Mouse (Mus musculus) large intestine, adult 2 months (tissue): ENCODE results near the gene Gm7138. TPM values are rescaled to one million over a fixed set of nuclear protein-coding genes. Genes with fewer than 3 reads are reported as not detected.
"Not testable (repeated sequence)": the region's sequence is repeated elsewhere in the genome, so short reads cannot be mapped to it uniquely, and the experiment has no call there.

Experiments
- DNase-seq: peaks from one replicate; pipeline ENCODE4 v3.0.0-alpha.2; 2012; ENCODE audit warnings: low read depth, low spot score
- WGBS: fragments of 180-500 bp; shearing (Covaris S2); methylation state at CpG from one replicate; pipeline ENCODE4 v1.1.7; 2018; 5-methylcytosine and 5-hydroxymethylcytosine counted together
- polyA plus RNA-seq: library from polyadenylated mRNA; depleted of rRNA; stranded (reverse); fragments of >200 nt; gene quantifications from 2 replicates; pipeline ENCODE4 v1.2.3, GENCODE M21; 2012; rRNA removed

Gm7138 gene
- polyA plus RNA-seq, 1 experiment = not detected

- not testable (repeated sequence) for DNase-seq
- WGBS = 49% methylated on average over 3 of the region's 3 CpGs
These were observed 24.4 kb downstream of the Gm7138 start for GRCm38 (mm10) chr10:77752312-77752711.

- 53% methylated on average over 1 of the region's 1 CpGs for WGBS
These were observed 25.5 kb downstream of the Gm7138 start, which contains the start of gene Gm9736 for GRCm38 (mm10) chr10:77751254-77751653. TSS of gene Gm9736 (minus strand) at chr10:77751354.

DNA sequence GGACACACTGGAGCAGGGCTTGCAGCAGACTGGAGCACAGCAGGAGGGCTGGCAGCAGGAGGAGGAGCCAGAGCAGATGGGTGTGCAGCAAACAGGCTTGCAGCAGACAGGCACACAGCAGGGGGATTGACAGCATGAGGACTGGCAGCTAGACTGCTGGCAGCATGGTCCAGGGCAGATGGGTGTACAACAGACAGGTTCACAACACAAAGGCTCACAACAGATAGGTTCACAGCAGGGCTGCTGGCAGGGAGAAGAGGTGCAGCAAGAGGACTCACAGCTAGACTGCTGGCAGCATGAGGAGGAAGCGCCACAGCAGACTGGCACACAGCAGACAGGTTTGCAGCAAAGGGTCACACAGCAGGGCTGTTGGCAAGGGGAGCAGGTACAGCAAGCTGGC is 26.1 kb downstream of the Gm7138 start:
- 84% methylated on average over 1 of the region's 1 CpGs for WGBS
- not testable (repeated sequence) for DNase-seq

More at GRCm38 (mm10) chr10:77751254-77751653, 25.5 kb downstream of the Gm7138 start, which contains the start of gene Gm9736:
- not testable (repeated sequence) for DNase-seq

- WGBS = 48% methylated on average over 5 of the region's 5 CpGs
These were observed 34.6 kb downstream of the Gm7138 start, which contains the start of gene Gm18596 for GRCm38 (mm10) chr10:77741924-77742688. TSS of gene Gm18596 (minus strand) at chr10:77742638.

GRCm38 (mm10) chr10:77738929-77739328 is 37.8 kb downstream of the Gm7138 start:
- 75% methylated on average over 4 of the region's 4 CpGs for WGBS
- no peak for DNase-seq

More at GRCm38 (mm10) chr10:77741924-77742688, 34.6 kb downstream of the Gm7138 start, which contains the start of gene Gm18596:
- not testable (repeated sequence) for DNase-seq

DNA sequence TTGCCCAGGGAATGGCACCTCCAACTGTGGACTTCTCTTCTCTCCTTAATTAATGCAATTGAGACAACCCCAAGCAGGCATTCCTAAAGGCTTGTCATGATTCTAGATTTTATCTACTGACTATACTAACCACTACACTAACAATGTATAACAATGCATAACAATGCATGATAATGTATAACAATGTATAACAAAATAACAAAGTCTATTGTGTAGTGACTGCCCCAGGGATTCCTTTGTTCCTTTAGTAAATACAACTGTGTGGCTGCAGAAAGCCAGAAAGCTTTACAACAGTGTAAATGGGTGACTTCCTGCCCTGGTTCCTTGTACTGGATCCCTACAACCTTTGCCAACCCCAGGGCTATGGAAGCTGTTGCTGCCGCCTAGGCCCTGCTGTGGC is 40.8 kb downstream of the Gm7138 start:
- DNase-seq = no peak
- 97% methylated on average over 1 of the region's 1 CpGs for WGBS

- no peak for DNase-seq
- WGBS = 47% methylated on average over 4 of the region's 4 CpGs
These were observed 47.5 kb downstream of the Gm7138 start for GRCm38 (mm10) chr10:77729241-77729640.

GRCm38 (mm10) chr10:77728280-77728679 is 48.5 kb downstream of the Gm7138 start:
- no peak for DNase-seq
- 46% methylated on average over 4 of the region's 4 CpGs for WGBS

Other genes with a start within 250 kb of the Gm7138 start
- gene Itgb2, start 246.7 kb downstream of the Gm7138 start, polyA plus RNA-seq = 19.2 and 25.3 TPM in 2 replicates
- 158 and 222 TPM in 2 replicates for gene Pttg1ip, start 195.2 kb downstream of the Gm7138 start, polyA plus RNA-seq
- 293 and 338 TPM in 2 replicates for gene Sumo3, start 170.8 kb downstream of the Gm7138 start, polyA plus RNA-seq
- not detected in 2 replicates for gene Gm49325, start 170.7 kb downstream of the Gm7138 start, polyA plus RNA-seq
- gene Ube2g2, start 154.7 kb downstream of the Gm7138 start, polyA plus RNA-seq = 27.7 and 31.4 TPM in 2 replicates
- gene Tspear, start 90.4 kb downstream of the Gm7138 start, polyA plus RNA-seq = 0.52 and 0.94 TPM in 2 replicates
- not detected in 2 replicates for gene Gm19402, start 86.2 kb downstream of the Gm7138 start, polyA plus RNA-seq
- not detected in 2 replicates for gene Gm9508, start 79.7 kb downstream of the Gm7138 start, polyA plus RNA-seq
- gene Gm10272, start 70.3 kb downstream of the Gm7138 start, polyA plus RNA-seq = not detected in 2 replicates
- not detected in 2 replicates for gene Gm10024, start 65.5 kb downstream of the Gm7138 start, polyA plus RNA-seq
- gene Gm10142, start 61.1 kb downstream of the Gm7138 start, polyA plus RNA-seq = not detected in 2 replicates
- gene Krtap12-1, start 56.3 kb downstream of the Gm7138 start, polyA plus RNA-seq = not detected in 2 replicates
- not detected in 2 replicates for gene Gm10100, start 50.5 kb downstream of the Gm7138 start, polyA plus RNA-seq
- not detected in 2 replicates for gene Gm18596, start 34.3 kb downstream of the Gm7138 start, polyA plus RNA-seq
- not detected in 2 replicates for gene Gm9736, start 25.6 kb downstream of the Gm7138 start, polyA plus RNA-seq
- gene Gm3233, start 17.3 kb downstream of the Gm7138 start, polyA plus RNA-seq = not detected in 2 replicates
- not detected in 2 replicates for gene Gm3238, start 5.6 kb downstream of the Gm7138 start, polyA plus RNA-seq
- not detected in 2 replicates for gene Gm3250, start 5.6 kb upstream of the Gm7138 start, polyA plus RNA-seq
- not detected in 2 replicates for gene Gm7137, start 11.3 kb upstream of the Gm7138 start, polyA plus RNA-seq
- gene Gm9639, start 18.1 kb upstream of the Gm7138 start, polyA plus RNA-seq = not detected in 2 replicates
- not detected in 2 replicates for gene Gm19668, start 22.2 kb upstream of the Gm7138 start, polyA plus RNA-seq
- gene Gm9507, start 34.9 kb upstream of the Gm7138 start, polyA plus RNA-seq = not detected in 2 replicates
- not detected in 2 replicates for gene Gm2696, start 37.7 kb upstream of the Gm7138 start, polyA plus RNA-seq
- gene Krtap10-4, start 50.2 kb upstream of the Gm7138 start, polyA plus RNA-seq = not detected in 2 replicates
- not detected in 2 replicates for gene Krtap10-10, start 59.0 kb upstream of the Gm7138 start, polyA plus RNA-seq
- gene Gm36176, start 69.9 kb upstream of the Gm7138 start, polyA plus RNA-seq = not detected in 2 replicates
- gene Gm10318, start 75.9 kb upstream of the Gm7138 start, polyA plus RNA-seq = not detected in 2 replicates
- gene Gm3285, start 85.0 kb upstream of the Gm7138 start, polyA plus RNA-seq = not detected in 2 replicates
- 6.4 and 6.8 TPM in 2 replicates for gene Lrrc3, start 125.6 kb upstream of the Gm7138 start, polyA plus RNA-seq
- 2.4 and 4.4 TPM in 2 replicates for gene Trpm2, start 193.6 kb upstream of the Gm7138 start, polyA plus RNA-seq
- 10.4 and 13.1 TPM in 2 replicates for gene 1810043G02Rik, start 201.6 kb upstream of the Gm7138 start, polyA plus RNA-seq
- 29.8 and 41.2 TPM in 2 replicates for gene Pfkl, start 233.1 kb upstream of the Gm7138 start, polyA plus RNA-seq